Mouse (Mus musculus): ENCODE measurements at regions not wholly inside any gene's neighbourhood (a gene's known extent, or its start where the extent isn't known, plus 50 kb on each side); places are given as distances from the start of the nearest gene placed in this dataset.

- Histone ChIP-seq H3K4me3 (no peak overlapping the region), H3K36me3 (no peaks in the 10 kb centered on the region), H3K9ac (no peak overlapping the region), H3K4me2 (no peak overlapping the region), H3K27me3 (replicated peaks) (no peaks in the 10 kb centered on the region), H3K27ac (ENCODE audit: poor library complexity, severe bottlenecking) (no peak overlapping the region), H3K4me1 (replicated peaks) (no peaks in the 10 kb centered on the region), H3K9me3 (replicated peaks) (no peaks in the 10 kb centered on the region)
- 76% methylated on average over 7 of the region's 7 CpGs for WGBS
- ATAC-seq (ENCODE audit: insufficient number of reproducible peaks, low FRiP score), result no peak
These were observed 75.5 kb downstream of the Enkur start for GRCm38 (mm10) chr2:21129621-21130020.

GRCm38 (mm10) chr2:21126531-21126930 is 78.6 kb downstream of the Enkur start:
- no peak for ATAC-seq (ENCODE audit: insufficient number of reproducible peaks, low FRiP score)
- H3K4me2 ChIP-seq, result no peak overlapping the region
- WGBS, result 74% methylated on average over 1 of the region's 1 CpGs
- no peaks in the 10 kb centered on the region for H3K4me1 ChIP-seq (replicated peaks)
- H3K4me3 ChIP-seq, result no peak overlapping the region
- no peaks in the 10 kb centered on the region for H3K9me3 ChIP-seq (replicated peaks)
- H3K36me3 ChIP-seq, result no peaks in the 10 kb centered on the region
- no peak overlapping the region for H3K27ac ChIP-seq (ENCODE audit: poor library complexity, severe bottlenecking)
- H3K9ac ChIP-seq, result no peak overlapping the region
- H3K27me3 ChIP-seq (replicated peaks), result no peaks in the 10 kb centered on the region

- no peak for ATAC-seq (ENCODE audit: insufficient number of reproducible peaks, low FRiP score)
- 79% methylated on average over 3 of the region's 3 CpGs for WGBS
- Histone ChIP-seq H3K27ac (ENCODE audit: poor library complexity, severe bottlenecking) (no peak overlapping the region), H3K9me3 (replicated peaks) (no peaks in the 10 kb centered on the region), H3K27me3 (replicated peaks) (no peaks in the 10 kb centered on the region), H3K4me1 (replicated peaks) (no peaks in the 10 kb centered on the region), H3K4me3 (no peak overlapping the region), H3K36me3 (no peaks in the 10 kb centered on the region), H3K9ac (no peak overlapping the region), H3K4me2 (no peak overlapping the region)
These were observed 82.7 kb downstream of the Enkur start for GRCm38 (mm10) chr2:21122421-21122820.

GRCm38 (mm10) chr2:21121663-21122062 is 83.5 kb downstream of the Enkur start:
- Histone ChIP-seq H3K4me1 (replicated peaks) (no peaks in the 10 kb centered on the region), H3K4me2 (no peak overlapping the region), H3K9me3 (replicated peaks) (no peaks in the 10 kb centered on the region), H3K4me3 (no peak overlapping the region), H3K36me3 (no peaks in the 10 kb centered on the region), H3K27me3 (replicated peaks) (no peaks in the 10 kb centered on the region), H3K9ac (no peak overlapping the region), H3K27ac (ENCODE audit: poor library complexity, severe bottlenecking) (no peak overlapping the region)
- no peak for ATAC-seq (ENCODE audit: insufficient number of reproducible peaks, low FRiP score)
- 60% methylated on average over 1 of the region's 1 CpGs for WGBS

- Histone ChIP-seq H3K9me3 (replicated peaks) (no peaks in the 10 kb centered on the region), H3K27me3 (replicated peaks) (no peaks in the 10 kb centered on the region), H3K4me1 (replicated peaks) (no peaks in the 10 kb centered on the region), H3K9ac (no peak overlapping the region), H3K4me3 (no peak overlapping the region), H3K4me2 (no peak overlapping the region), H3K36me3 (no peaks in the 10 kb centered on the region), H3K27ac (ENCODE audit: poor library complexity, severe bottlenecking) (no peak overlapping the region)
- ATAC-seq (ENCODE audit: insufficient number of reproducible peaks, low FRiP score), result no peak
- 82% methylated on average over 5 of the region's 5 CpGs for WGBS
These were observed 88.3 kb downstream of the Enkur start for GRCm38 (mm10) chr2:21116817-21117216.

GRCm38 (mm10) chr2:21111527-21111926 is 93.6 kb downstream of the Enkur start:
- WGBS, result 77% methylated on average over 1 of the region's 1 CpGs
- Histone ChIP-seq H3K4me1 (replicated peaks) (no peaks in the 10 kb centered on the region), H3K27ac (ENCODE audit: poor library complexity, severe bottlenecking) (no peak overlapping the region), H3K4me2 (no peak overlapping the region), H3K36me3 (no peaks in the 10 kb centered on the region), H3K9me3 (replicated peaks) (no peaks in the 10 kb centered on the region), H3K9ac (no peak overlapping the region), H3K4me3 (no peak overlapping the region), H3K27me3 (replicated peaks) (no peaks in the 10 kb centered on the region)
- ATAC-seq (ENCODE audit: insufficient number of reproducible peaks, low FRiP score), result no peak

- H3K36me3 ChIP-seq, result no peaks in the 10 kb centered on the region
- H3K27me3 ChIP-seq (replicated peaks), result no peaks in the 10 kb centered on the region
- no peak for ATAC-seq (ENCODE audit: insufficient number of reproducible peaks, low FRiP score)
- H3K9ac ChIP-seq, result no peak overlapping the region
- H3K4me2 ChIP-seq, result no peak overlapping the region
- H3K4me1 ChIP-seq (replicated peaks), result no peaks in the 10 kb centered on the region
- no peaks in the 10 kb centered on the region for H3K9me3 ChIP-seq (replicated peaks)
- 81% methylated on average over 6 of the region's 6 CpGs for WGBS
- H3K27ac ChIP-seq (ENCODE audit: poor library complexity, severe bottlenecking), result no peak overlapping the region
- H3K4me3 ChIP-seq, result no peak overlapping the region
These were observed 104.8 kb downstream of the Enkur start for GRCm38 (mm10) chr2:21100248-21100808.

- Histone ChIP-seq H3K9me3 (replicated peaks) (no peaks in the 10 kb centered on the region), H3K4me3 (no peak overlapping the region), H3K36me3 (no peaks in the 10 kb centered on the region), H3K27ac (ENCODE audit: poor library complexity, severe bottlenecking) (no peak overlapping the region), H3K4me2 (no peak overlapping the region), H3K9ac (no peak overlapping the region), H3K4me1 (replicated peaks) (peaks cover 11% of the 10 kb centered on the region; the same call in 1 of the 2 replicates), H3K27me3 (replicated peaks) (no peaks in the 10 kb centered on the region)
- 68% methylated on average over 4 of the region's 4 CpGs for whole genome bisulfite sequencing
- no peak for ATAC-seq (ENCODE audit: insufficient number of reproducible peaks, low FRiP score)
These were observed 113.8 kb downstream of the Enkur start for GRCm38 (mm10) chr2:21091058-21091971.

GRCm38 (mm10) chr2:21085517-21085916 is 116.8 kb upstream of the Arhgap21 start:
- Histone ChIP-seq H3K9me3 (replicated peaks) (no peaks in the 10 kb centered on the region), H3K4me1 (replicated peaks) (no peaks in the 10 kb centered on the region), H3K27ac (ENCODE audit: poor library complexity, severe bottlenecking) (no peak overlapping the region), H3K4me2 (no peak overlapping the region), H3K4me3 (no peak overlapping the region), H3K9ac (no peak overlapping the region), H3K27me3 (replicated peaks) (no peaks in the 10 kb centered on the region), H3K36me3 (no peaks in the 10 kb centered on the region)
- no peak for ATAC-seq (ENCODE audit: insufficient number of reproducible peaks, low FRiP score)
- WGBS, result 52% methylated on average over 5 of the region's 5 CpGs

- Histone ChIP-seq H3K4me3 (no peak overlapping the region), H3K27me3 (replicated peaks) (no peaks in the 10 kb centered on the region), H3K4me2 (no peak overlapping the region), H3K9ac (no peak overlapping the region), H3K9me3 (replicated peaks) (no peaks in the 10 kb centered on the region), H3K36me3 (no peaks in the 10 kb centered on the region), H3K4me1 (replicated peaks) (no peaks in the 10 kb centered on the region), H3K27ac (ENCODE audit: poor library complexity, severe bottlenecking) (no peak overlapping the region)
- ATAC-seq (ENCODE audit: insufficient number of reproducible peaks, low FRiP score), result no peak
- 84% methylated on average over 9 of the region's 9 CpGs for WGBS
These were observed 98.7 kb upstream of the Arhgap21 start for GRCm38 (mm10) chr2:21067292-21067850.

- WGBS, result 75% methylated on average over 2 of the region's 2 CpGs
- Histone ChIP-seq H3K36me3 (no peaks in the 10 kb centered on the region), H3K4me2 (no peak overlapping the region), H3K9me3 (replicated peaks) (no peaks in the 10 kb centered on the region), H3K4me1 (replicated peaks) (no peaks in the 10 kb centered on the region), H3K9ac (no peak overlapping the region), H3K27ac (ENCODE audit: poor library complexity, severe bottlenecking) (no peak overlapping the region), H3K27me3 (replicated peaks) (no peaks in the 10 kb centered on the region), H3K4me3 (no peak overlapping the region)
- ATAC-seq (ENCODE audit: insufficient number of reproducible peaks, low FRiP score), result no peak
These were observed 91.6 kb upstream of the Arhgap21 start for GRCm38 (mm10) chr2:21060347-21060650.

Measured in heart, embryonic 12.5 days (tissue).